Mouse (Mus musculus): ENCODE measurements around the gene Apela. TPM values are rescaled to one million over a fixed set of nuclear protein-coding genes. Genes with fewer than 3 reads are reported as not detected.

Apela gene
- 9.0 and 11.1 TPM in 2 replicates for polyA plus RNA-seq (2015; fragmentation: Nextera tagmentation; extraction: Ambion mirVana)

- H3K4me1 ChIP-seq: peaks cover 15% of the 10 kb centered on the region
- H3K27me3 ChIP-seq (replicated peaks): no peaks in the 10 kb centered on the region
- WGBS: under 1% methylated on average over 8 of the region's 8 CpGs
- H3K9me3 ChIP-seq: no peaks in the 10 kb centered on the region
- H3K36me3 ChIP-seq: no peaks in the 10 kb centered on the region
- peak within 1 kb of the TSS; percentile 66 for H3K9ac ChIP-seq
- peak within 1 kb of the TSS; percentile 49 for H3K4me3 ChIP-seq
- no peak; the same call in 1 of the 2 replicates for ATAC-seq (ENCODE audit: extremely low read depth, insufficient number of reproducible peaks, low FRiP score, low TSS enrichment)
- H3K27ac ChIP-seq (replicated peaks): no peak within 1 kb of the TSS; the same call in 1 of the 2 replicates
- peak within 1 kb of the TSS; percentile 80 for H3K4me2 ChIP-seq
Observed at GRCm38 (mm10) chr8:65037117-65037533, at the start of gene Apela. Gene Apela, minus strand, starts transcription at chr8:65037336.

GRCm38 (mm10) chr8:65085680-65086079 is 48.5 kb upstream of the Apela start:
- Histone ChIP-seq H3K4me2 (no peak overlapping the region), H3K4me1 (peaks cover 17% of the 10 kb centered on the region), H3K27ac (replicated peaks) (no peak overlapping the region), H3K27me3 (replicated peaks) (no peaks in the 10 kb centered on the region), H3K4me3 (no peak overlapping the region), H3K9me3 (no peaks in the 10 kb centered on the region), H3K9ac (no peak overlapping the region), H3K36me3 (no peaks in the 10 kb centered on the region)
- 77% methylated on average over 2 of the region's 2 CpGs for WGBS
- no peak for ATAC-seq (ENCODE audit: extremely low read depth, insufficient number of reproducible peaks, low FRiP score, low TSS enrichment)

DNA sequence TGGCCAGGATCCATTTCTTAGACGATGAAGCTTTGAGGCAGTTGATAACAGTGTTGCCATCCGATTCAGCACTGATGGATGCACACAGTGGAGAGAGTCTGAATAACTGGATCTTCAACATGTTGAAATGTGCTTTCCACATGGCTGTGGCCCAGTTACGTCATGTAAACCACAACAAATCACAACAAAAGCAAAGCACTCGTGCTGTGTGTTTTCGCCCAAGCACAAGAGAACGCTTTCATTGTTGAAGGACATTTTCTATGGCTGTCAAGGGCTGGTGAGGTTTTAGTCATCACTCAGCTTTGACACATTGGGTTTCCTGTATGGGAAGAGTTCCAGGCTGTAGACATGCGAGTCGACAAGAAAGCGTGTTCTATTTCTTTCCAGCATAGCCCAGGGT is 43.6 kb upstream of the Apela start:
- ATAC-seq (ENCODE audit: extremely low read depth, insufficient number of reproducible peaks, low FRiP score, low TSS enrichment): no peak
- no peaks in the 10 kb centered on the region for H3K27me3 ChIP-seq (replicated peaks)
- H3K9me3 ChIP-seq: no peaks in the 10 kb centered on the region
- H3K27ac ChIP-seq (replicated peaks): no peak overlapping the region
- no peak overlapping the region for H3K4me3 ChIP-seq
- H3K36me3 ChIP-seq: no peaks in the 10 kb centered on the region
- peaks cover 12% of the 10 kb centered on the region; the same call in 1 of the 2 replicates for H3K4me1 ChIP-seq
- H3K9ac ChIP-seq: no peak overlapping the region
- H3K4me2 ChIP-seq: no peak overlapping the region
- WGBS: 60% methylated on average over 9 of the region's 9 CpGs

DNA sequence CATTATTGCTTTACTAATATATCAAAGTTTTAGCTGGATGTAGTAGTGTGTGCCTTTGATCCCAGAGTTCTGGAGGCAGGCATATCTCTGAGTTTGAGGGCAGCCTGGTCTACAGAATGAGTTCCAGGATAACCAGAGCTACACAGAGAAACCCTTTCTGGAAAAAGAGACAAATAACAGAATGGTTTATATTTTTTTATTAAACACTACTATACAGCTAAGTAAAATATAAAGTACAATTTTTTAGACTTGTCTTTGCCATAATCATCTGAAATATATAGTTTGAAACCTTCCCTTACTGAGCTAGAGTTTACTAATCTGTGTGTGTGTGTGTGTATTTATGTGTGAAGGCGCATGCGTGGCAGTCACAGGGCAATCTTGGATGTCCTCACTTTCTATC is 37.6 kb upstream of the Apela start, which contains the start of gene Gm10663:
Gm10663 (plus strand) TSS at position 301 of the 400 bp plus-strand sequence.
- 76% methylated on average over 2 of the region's 2 CpGs for WGBS
- Histone ChIP-seq H3K4me3 (no peak within 1 kb of the TSS), H3K4me1 (0 out of 2 replicates have a peak, but pooled peaks cover 4% of the 10 kb centered on the region), H3K27ac (replicated peaks) (no peak within 1 kb of the TSS), H3K27me3 (replicated peaks) (no peaks in the 10 kb centered on the region), H3K9ac (no peak within 1 kb of the TSS), H3K9me3 (no peaks in the 10 kb centered on the region), H3K36me3 (no peaks in the 10 kb centered on the region), H3K4me2 (peak within 1 kb of the TSS; percentile 21)
- ATAC-seq (ENCODE audit: extremely low read depth, insufficient number of reproducible peaks, low FRiP score, low TSS enrichment): no peak

GRCm38 (mm10) chr8:65070996-65071395 is 33.9 kb upstream of the Apela start:
- H3K4me1 ChIP-seq: 0 out of 2 replicates have a peak, but pooled peaks cover 4% of the 10 kb centered on the region
- H3K36me3 ChIP-seq: no peaks in the 10 kb centered on the region
- H3K4me2 ChIP-seq: no peak overlapping the region
- no peaks in the 10 kb centered on the region for H3K27me3 ChIP-seq (replicated peaks)
- H3K27ac ChIP-seq (replicated peaks): no peak overlapping the region
- no peak for ATAC-seq (ENCODE audit: extremely low read depth, insufficient number of reproducible peaks, low FRiP score, low TSS enrichment)
- 73% methylated on average over 4 of the region's 4 CpGs for WGBS
- H3K9ac ChIP-seq: no peak overlapping the region
- H3K9me3 ChIP-seq: 0 out of 2 replicates have a peak, but pooled peaks cover 3% of the 10 kb centered on the region
- no peak overlapping the region for H3K4me3 ChIP-seq

GRCm38 (mm10) chr8:65068473-65068819 is 31.3 kb upstream of the Apela start:
- H3K27me3 ChIP-seq (replicated peaks): no peaks in the 10 kb centered on the region
- 78% methylated on average over 4 of the region's 4 CpGs for WGBS
- ATAC-seq (ENCODE audit: extremely low read depth, insufficient number of reproducible peaks, low FRiP score, low TSS enrichment): no peak
- no peaks in the 10 kb centered on the region for H3K36me3 ChIP-seq
- no peak overlapping the region for H3K9ac ChIP-seq
- no peak overlapping the region for H3K4me3 ChIP-seq
- H3K27ac ChIP-seq (replicated peaks): no peak overlapping the region
- 0 out of 2 replicates have a peak, but pooled peaks cover 3% of the 10 kb centered on the region for H3K9me3 ChIP-seq
- no peak overlapping the region for H3K4me2 ChIP-seq
- H3K4me1 ChIP-seq: no peaks in the 10 kb centered on the region

- H3K9ac ChIP-seq: no peak overlapping the region
- H3K36me3 ChIP-seq: no peaks in the 10 kb centered on the region
- 0 out of 2 replicates have a peak, but pooled peaks cover 3% of the 10 kb centered on the region for H3K9me3 ChIP-seq
- H3K4me2 ChIP-seq: no peak overlapping the region
- no peak for ATAC-seq (ENCODE audit: extremely low read depth, insufficient number of reproducible peaks, low FRiP score, low TSS enrichment)
- H3K27me3 ChIP-seq (replicated peaks): no peaks in the 10 kb centered on the region
- H3K27ac ChIP-seq (replicated peaks): no peak overlapping the region
- WGBS: 48% methylated on average over 10 of the region's 10 CpGs
- H3K4me3 ChIP-seq: no peak overlapping the region
- H3K4me1 ChIP-seq: no peaks in the 10 kb centered on the region
Observed at GRCm38 (mm10) chr8:65067694-65068472, 30.7 kb upstream of the Apela start.

DNA sequence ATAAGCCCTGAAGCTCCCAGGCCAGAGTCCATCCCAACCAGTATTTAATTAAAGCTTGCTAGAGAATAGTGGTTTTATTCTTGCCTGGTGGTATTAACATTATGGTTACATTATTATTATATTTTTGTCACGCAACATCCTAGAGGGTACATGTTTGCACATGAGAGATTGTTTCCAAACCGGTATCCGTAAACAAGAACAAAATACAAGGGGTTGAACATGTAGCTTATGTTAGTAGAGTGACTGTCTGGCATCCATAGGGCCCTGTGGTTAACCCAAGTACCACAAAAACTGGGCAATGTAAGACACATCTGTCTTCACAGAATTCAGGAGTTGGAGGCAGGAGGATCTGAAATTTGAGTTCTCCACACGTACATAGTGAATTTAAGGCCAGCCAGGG is 29.9 kb upstream of the Apela start:
- Histone ChIP-seq H3K4me2 (no peak overlapping the region), H3K36me3 (no peaks in the 10 kb centered on the region), H3K4me3 (no peak overlapping the region), H3K27ac (replicated peaks) (no peak overlapping the region), H3K9ac (no peak overlapping the region), H3K27me3 (replicated peaks) (no peaks in the 10 kb centered on the region), H3K4me1 (no peaks in the 10 kb centered on the region), H3K9me3 (0 out of 2 replicates have a peak, but pooled peaks cover 3% of the 10 kb centered on the region)
- WGBS: 88% methylated on average over 4 of the region's 4 CpGs
- ATAC-seq (ENCODE audit: extremely low read depth, insufficient number of reproducible peaks, low FRiP score, low TSS enrichment): no peak

- WGBS: 78% methylated on average over 3 of the region's 3 CpGs
- H3K27ac ChIP-seq (replicated peaks): no peak overlapping the region
- H3K9ac ChIP-seq: no peak overlapping the region
- no peaks in the 10 kb centered on the region for H3K36me3 ChIP-seq
- H3K9me3 ChIP-seq: 0 out of 2 replicates have a peak, but pooled peaks cover 3% of the 10 kb centered on the region
- no peak overlapping the region for H3K4me2 ChIP-seq
- H3K4me1 ChIP-seq: no peaks in the 10 kb centered on the region
- no peak for ATAC-seq (ENCODE audit: extremely low read depth, insufficient number of reproducible peaks, low FRiP score, low TSS enrichment)
- H3K27me3 ChIP-seq (replicated peaks): no peaks in the 10 kb centered on the region
- H3K4me3 ChIP-seq: no peak overlapping the region
Observed at GRCm38 (mm10) chr8:65065622-65066021, 28.5 kb upstream of the Apela start.

- H3K9me3 ChIP-seq: 0 out of 2 replicates have a peak, but pooled peaks cover under 1% of the 10 kb centered on the region
- 51% methylated on average over 2 of the region's 2 CpGs for WGBS
Observed at GRCm38 (mm10) chr8:65064071-65064470, 26.9 kb upstream of the Apela start.

GRCm38 (mm10) chr8:65062195-65062594 is 25.1 kb upstream of the Apela start:
- H3K27ac ChIP-seq (replicated peaks): no peak overlapping the region
- ATAC-seq (ENCODE audit: extremely low read depth, insufficient number of reproducible peaks, low FRiP score, low TSS enrichment): no peak
- H3K4me3 ChIP-seq: no peak overlapping the region
- no peaks in the 10 kb centered on the region for H3K27me3 ChIP-seq (replicated peaks)
- no peaks in the 10 kb centered on the region for H3K36me3 ChIP-seq
- WGBS: 82% methylated on average over 4 of the region's 4 CpGs
- H3K9me3 ChIP-seq: no peaks in the 10 kb centered on the region
- no peak overlapping the region for H3K9ac ChIP-seq
- H3K4me2 ChIP-seq: no peak overlapping the region
- H3K4me1 ChIP-seq: no peaks in the 10 kb centered on the region

More at GRCm38 (mm10) chr8:65064071-65064470, 26.9 kb upstream of the Apela start:
- H3K27me3 ChIP-seq (replicated peaks): no peaks in the 10 kb centered on the region
- no peaks in the 10 kb centered on the region for H3K36me3 ChIP-seq
- no peak overlapping the region for H3K27ac ChIP-seq (replicated peaks)
- H3K4me3 ChIP-seq: no peak overlapping the region
- no peak overlapping the region for H3K4me2 ChIP-seq
- ATAC-seq (ENCODE audit: extremely low read depth, insufficient number of reproducible peaks, low FRiP score, low TSS enrichment): no peak
- H3K4me1 ChIP-seq: no peaks in the 10 kb centered on the region
- H3K9ac ChIP-seq: no peak overlapping the region

DNA sequence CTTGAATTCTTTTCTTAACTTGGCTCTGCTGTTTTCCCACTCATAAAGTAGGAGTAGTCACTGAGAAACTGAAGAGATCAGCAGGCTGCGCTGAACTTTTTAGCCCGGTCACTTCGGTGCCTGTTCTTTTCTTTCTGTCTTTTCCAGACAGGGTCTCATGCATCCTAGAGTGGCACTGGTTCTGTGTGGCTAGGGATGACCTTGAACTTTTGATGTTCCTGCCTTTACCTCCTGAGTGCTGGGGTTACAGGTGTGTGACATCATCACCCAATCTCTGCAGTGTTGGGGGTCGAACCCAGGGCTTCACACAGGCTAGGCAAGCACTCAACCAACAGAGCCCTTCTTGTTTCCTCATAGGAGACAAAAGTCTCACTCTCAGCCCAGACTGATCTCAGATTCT is 19.6 kb upstream of the Apela start:
- H3K4me2 ChIP-seq: no peak overlapping the region
- H3K9me3 ChIP-seq: no peaks in the 10 kb centered on the region
- no peaks in the 10 kb centered on the region for H3K4me1 ChIP-seq
- H3K27me3 ChIP-seq (replicated peaks): no peaks in the 10 kb centered on the region
- no peaks in the 10 kb centered on the region for H3K36me3 ChIP-seq
- H3K27ac ChIP-seq (replicated peaks): no peak overlapping the region
- 76% methylated on average over 4 of the region's 4 CpGs for WGBS
- H3K9ac ChIP-seq: no peak overlapping the region
- no peak overlapping the region for H3K4me3 ChIP-seq
- no peak for ATAC-seq (ENCODE audit: extremely low read depth, insufficient number of reproducible peaks, low FRiP score, low TSS enrichment)

Measured in heart, embryonic 13.5 days (tissue).